Mouse (Mus musculus) heart, embryonic 13.5 days (tissue): ENCODE results near the gene Hs3st5. TPM values are rescaled to one million over a fixed set of nuclear protein-coding genes. Genes with fewer than 3 reads are reported as not detected.

Experiments
- ATAC-seq: fragments of 200-750 bp; cut with Nextera tagmentation; 2 replicates; pipeline ENCODE4 v1.8.0; 2017; ENCODE audit warnings: moderate TSS enrichment; ENCODE audit not compliant: insufficient number of reproducible peaks, low FRiP score, low TSS enrichment; ENCODE audit errors: extremely low read depth
- H3K27ac ChIP-seq: fragments of 300-500 bp; sonication (generic); replicated peaks from 2 replicates; pipeline ENCODE4 v1.5.1; 2015; ENCODE audit warnings: moderate library complexity, mild to moderate bottlenecking, inconsistent platforms
- H3K27me3 ChIP-seq: fragments of 300-500 bp; sonication (generic); replicated peaks from 2 replicates; pipeline ENCODE4 v1.6.1; 2015; ENCODE audit warnings: mild to moderate bottlenecking, inconsistent platforms
- H3K36me3 ChIP-seq: fragments of 300-500 bp; sonication (generic); 2 replicates; pipeline ENCODE4 v1.6.1; 2015; ENCODE audit warnings: mild to moderate bottlenecking, inconsistent platforms
- H3K4me1 ChIP-seq: fragments of 300-500 bp; sonication (generic); 2 replicates; pipeline ENCODE4 v1.6.1; 2015; ENCODE audit warnings: inconsistent platforms
- H3K4me2 ChIP-seq: fragments of 300-500 bp; sonication (generic); 2 replicates; pipeline ENCODE4 v1.6.1; 2015; ENCODE audit warnings: inconsistent platforms, mild to moderate bottlenecking, moderate library complexity
- H3K4me3 ChIP-seq: fragments of 300-500 bp; sonication (generic); 2 replicates; pipeline ENCODE4 v1.5.1; 2015; ENCODE audit warnings: moderate library complexity, mild to moderate bottlenecking, inconsistent platforms
- H3K9ac ChIP-seq: fragments of 300-500 bp; sonication (generic); 2 replicates; pipeline ENCODE4 v1.6.1; 2015; ENCODE audit warnings: inconsistent platforms, mild to moderate bottlenecking, moderate library complexity
- H3K9me3 ChIP-seq: fragments of 300-500 bp; sonication (generic); 2 replicates; pipeline ENCODE4 v1.6.1; 2016; ENCODE audit warnings: inconsistent platforms
- WGBS: fragments of 180-500 bp; shearing (Covaris S2); methylation state at CpG from one replicate; pipeline ENCODE4 v1.1.7; 2015; ENCODE audit warnings: mixed read lengths; 5-methylcytosine and 5-hydroxymethylcytosine counted together
- polyA plus RNA-seq: library from polyadenylated mRNA; unstranded; fragments of >200 nt; fragmentation: Nextera tagmentation; extraction: Ambion mirVana; gene quantifications from 2 replicates; pipeline ENCODE4 v1.2.1, GENCODE M21; 2015

The Hs3st5 gene
- polyA plus RNA-seq, 1 experiment from 2014 or later = 0.41 TPM

- H3K4me1 ChIP-seq = no peaks in the 10 kb centered on the region
- no peak overlapping the region for H3K4me3 ChIP-seq
- ATAC-seq = no peak
- no peak overlapping the region for H3K9ac ChIP-seq
- H3K4me2 ChIP-seq = no peak overlapping the region
- no peaks in the 10 kb centered on the region for H3K9me3 ChIP-seq
- H3K27ac ChIP-seq = no peak overlapping the region
- H3K27me3 ChIP-seq = no peaks in the 10 kb centered on the region
- H3K36me3 ChIP-seq = no peaks in the 10 kb centered on the region
- 63% methylated on average over 13 of the region's 13 CpGs for WGBS
Measured at GRCm38 (mm10) chr10:36729361-36730098, 222.9 kb downstream of the Hs3st5 start.

GRCm38 (mm10) chr10:36739375-36739774 is 232.8 kb downstream of the Hs3st5 start:
- no peak overlapping the region for H3K4me2 ChIP-seq

GRCm38 (mm10) chr10:36750021-36750420 is 243.4 kb downstream of the Hs3st5 start:
- Histone ChIP-seq H3K36me3 (no peaks in the 10 kb centered on the region), H3K27ac (no peak overlapping the region), H3K9me3 (no peaks in the 10 kb centered on the region), H3K27me3 (no peaks in the 10 kb centered on the region), H3K9ac (no peak overlapping the region), H3K4me1 (peaks cover 13% of the 10 kb centered on the region), H3K4me3 (no peak overlapping the region), H3K4me2 (no peak overlapping the region)
- WGBS = 57% methylated on average over 1 of the region's 1 CpGs
- ATAC-seq = no peak

More at GRCm38 (mm10) chr10:36739375-36739774, 232.8 kb downstream of the Hs3st5 start:
- Histone ChIP-seq H3K27me3 (no peaks in the 10 kb centered on the region), H3K4me1 (no peaks in the 10 kb centered on the region), H3K4me3 (no peak overlapping the region), H3K27ac (no peak overlapping the region), H3K36me3 (no peaks in the 10 kb centered on the region), H3K9ac (no peak overlapping the region), H3K9me3 (no peaks in the 10 kb centered on the region)
- ATAC-seq = no peak

- Histone ChIP-seq H3K27me3 (no peaks in the 10 kb centered on the region), H3K9me3 (no peaks in the 10 kb centered on the region), H3K4me2 (no peak overlapping the region), H3K4me1 (peaks cover 13% of the 10 kb centered on the region), H3K27ac (peak overlapping the region; percentile 62), H3K9ac (no peak overlapping the region), H3K36me3 (no peaks in the 10 kb centered on the region), H3K4me3 (no peak overlapping the region)
- peak; percentile 37; the same call in 1 of the 2 replicates for ATAC-seq
- 36% methylated on average over 1 of the region's 1 CpGs for WGBS
Measured at GRCm38 (mm10) chr10:36754471-36754870, 247.9 kb downstream of the Hs3st5 start.

- Histone ChIP-seq H3K4me2 (no peak overlapping the region), H3K27me3 (no peaks in the 10 kb centered on the region), H3K9ac (no peak overlapping the region), H3K27ac (no peak overlapping the region), H3K4me1 (no peaks in the 10 kb centered on the region), H3K9me3 (no peaks in the 10 kb centered on the region), H3K36me3 (no peaks in the 10 kb centered on the region), H3K4me3 (no peak overlapping the region)
- ATAC-seq = no peak
Measured at GRCm38 (mm10) chr10:36773595-36773994, 267.0 kb downstream of the Hs3st5 start.

- no peak overlapping the region for H3K9ac ChIP-seq
- no peaks in the 10 kb centered on the region for H3K27me3 ChIP-seq
- H3K4me3 ChIP-seq = no peak overlapping the region
- H3K36me3 ChIP-seq = no peaks in the 10 kb centered on the region
- H3K4me2 ChIP-seq = no peak overlapping the region
- no peak overlapping the region for H3K27ac ChIP-seq
- H3K9me3 ChIP-seq = no peaks in the 10 kb centered on the region
- no peaks in the 10 kb centered on the region for H3K4me1 ChIP-seq
- 72% methylated on average over 6 of the region's 6 CpGs for WGBS
- no peak for ATAC-seq
Measured at GRCm38 (mm10) chr10:36774898-36775297, 268.3 kb downstream of the Hs3st5 start.

- H3K27ac ChIP-seq = no peak overlapping the region
- H3K4me2 ChIP-seq = no peak overlapping the region
- ATAC-seq = no peak
- no peaks in the 10 kb centered on the region for H3K27me3 ChIP-seq
- no peaks in the 10 kb centered on the region for H3K36me3 ChIP-seq
- 0 out of 2 replicates have a peak, but pooled peaks cover 6% of the 10 kb centered on the region for H3K9me3 ChIP-seq
- 31% methylated on average over 1 of the region's 1 CpGs for whole genome bisulfite sequencing
- H3K4me3 ChIP-seq = no peak overlapping the region
- H3K4me1 ChIP-seq = no peaks in the 10 kb centered on the region
- no peak overlapping the region for H3K9ac ChIP-seq
Measured at GRCm38 (mm10) chr10:36781641-36782040, 275.0 kb downstream of the Hs3st5 start.

- WGBS = 76% methylated on average over 7 of the region's 7 CpGs
- ATAC-seq = no peak
- H3K4me1 ChIP-seq = no peaks in the 10 kb centered on the region
- no peak overlapping the region for H3K4me3 ChIP-seq
- H3K36me3 ChIP-seq = no peaks in the 10 kb centered on the region
- no peak overlapping the region for H3K27ac ChIP-seq
- no peak overlapping the region for H3K4me2 ChIP-seq
- 0 out of 2 replicates have a peak, but pooled peaks cover 2% of the 10 kb centered on the region for H3K9me3 ChIP-seq
- no peaks in the 10 kb centered on the region for H3K27me3 ChIP-seq
- H3K9ac ChIP-seq = no peak overlapping the region
Measured at GRCm38 (mm10) chr10:36786970-36787369, 280.4 kb downstream of the Hs3st5 start.

- Histone ChIP-seq H3K27me3 (no peaks in the 10 kb centered on the region), H3K9ac (no peak overlapping the region), H3K9me3 (no peaks in the 10 kb centered on the region), H3K4me2 (no peak overlapping the region), H3K27ac (no peak overlapping the region), H3K36me3 (no peaks in the 10 kb centered on the region), H3K4me3 (no peak overlapping the region), H3K4me1 (0 out of 2 replicates have a peak, but pooled peaks cover 5% of the 10 kb centered on the region)
- ATAC-seq = no peak
- WGBS = 43% methylated on average over 2 of the region's 2 CpGs
Measured at GRCm38 (mm10) chr10:36791771-36792170, 285.2 kb downstream of the Hs3st5 start.

GRCm38 (mm10) chr10:36795311-36795710 is 288.7 kb downstream of the Hs3st5 start:
- no peak for ATAC-seq

GRCm38 (mm10) chr10:36800925-36801482 is 294.4 kb downstream of the Hs3st5 start:
- no peaks in the 10 kb centered on the region for H3K27me3 ChIP-seq
- H3K36me3 ChIP-seq = no peaks in the 10 kb centered on the region
- no peak overlapping the region for H3K4me2 ChIP-seq
- WGBS = 31% methylated on average over 2 of the region's 2 CpGs
- no peaks in the 10 kb centered on the region for H3K9me3 ChIP-seq
- H3K4me1 ChIP-seq = no peaks in the 10 kb centered on the region
- no peak overlapping the region for H3K4me3 ChIP-seq
- H3K27ac ChIP-seq = no peak overlapping the region
- H3K9ac ChIP-seq = no peak overlapping the region
- no peak for ATAC-seq

More at GRCm38 (mm10) chr10:36795311-36795710, 288.7 kb downstream of the Hs3st5 start:
- Histone ChIP-seq H3K27me3 (no peaks in the 10 kb centered on the region), H3K36me3 (no peaks in the 10 kb centered on the region), H3K27ac (no peak overlapping the region), H3K4me1 (0 out of 2 replicates have a peak, but pooled peaks cover 5% of the 10 kb centered on the region), H3K4me2 (no peak overlapping the region), H3K9me3 (no peaks in the 10 kb centered on the region), H3K9ac (no peak overlapping the region), H3K4me3 (no peak overlapping the region)

GRCm38 (mm10) chr10:36803705-36804104 is 297.1 kb downstream of the Hs3st5 start:
- Histone ChIP-seq H3K27me3 (no peaks in the 10 kb centered on the region), H3K36me3 (no peaks in the 10 kb centered on the region), H3K9me3 (no peaks in the 10 kb centered on the region), H3K4me1 (no peaks in the 10 kb centered on the region), H3K27ac (no peak overlapping the region), H3K4me3 (no peak overlapping the region), H3K9ac (no peak overlapping the region), H3K4me2 (no peak overlapping the region)
- ATAC-seq = no peak
- WGBS = 25% methylated on average over 2 of the region's 2 CpGs
